Mouse (Mus musculus) bone marrow macrophage, adult 2 months (primary cell): ENCODE measurements around the gene Rbms2. TPM values are rescaled to one million over a fixed set of nuclear protein-coding genes. Genes with fewer than 3 reads are reported as not detected.
"Not testable (repeated sequence)": the region's sequence is repeated elsewhere in the genome, so short reads cannot be mapped to it uniquely, and the experiment has no call there.

Source experiments
- H3K27ac ChIP-seq: 2 replicates; pipeline ENCODE4 v1.5.1; 2012; ENCODE audit warnings: low read depth, low read length; ENCODE audit not compliant: insufficient read depth
- H3K4me1 ChIP-seq: 2 replicates; pipeline ENCODE4 v1.6.1; 2012; ENCODE audit warnings: low read length; ENCODE audit not compliant: control insufficient read depth, insufficient read depth
- H3K4me3 ChIP-seq: 2 replicates; pipeline ENCODE4 v1.5.1; 2012; ENCODE audit warnings: mild to moderate bottlenecking, low read length, moderate library complexity; ENCODE audit not compliant: insufficient read depth
- CTCF ChIP-seq: IDR thresholded peaks from 2 replicates; pipeline ENCODE4 v1.5.1; 2012; ENCODE audit warnings: low read depth, mild to moderate bottlenecking, low read length, moderate library complexity
- POLR2A ChIP-seq: IDR thresholded peaks from 2 replicates; pipeline ENCODE4 v1.6.1; 2012; ENCODE audit warnings: mild to moderate bottlenecking, low read depth, low read length, borderline replicate concordance
- polyA plus RNA-seq: library from polyadenylated mRNA; stranded (reverse); fragments of >200 nt; gene quantifications from 2 replicates; pipeline ENCODE4 v1.2.4, GENCODE M21; 2012; ENCODE audit not compliant: missing spikeins, insufficient read depth, insufficient read length

Rbms2 gene
- 39.4 and 39.8 TPM in 2 replicates for polyA plus RNA-seq

DNA sequence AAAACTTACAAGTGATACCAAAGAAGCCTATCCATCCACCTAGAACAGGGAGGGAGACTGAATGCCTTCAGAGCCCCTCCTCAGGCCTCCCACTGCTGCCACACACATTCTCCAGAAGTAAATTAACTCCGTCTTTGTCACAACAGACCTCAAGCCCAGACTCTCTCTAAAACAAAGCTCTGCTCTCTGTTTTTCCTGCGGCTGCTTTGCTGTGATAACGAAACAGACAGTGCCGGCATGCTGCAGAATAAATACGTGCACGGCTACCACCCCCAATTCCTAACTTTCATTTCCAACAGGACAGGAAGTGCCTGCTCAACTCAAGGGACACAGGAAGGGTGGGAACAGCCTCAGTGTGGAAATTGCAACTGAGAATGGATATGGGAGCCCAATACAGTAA is at the start of gene Rbms2:
TSS of gene Rbms2 (minus strand) at position 309 of the 400 bp plus-strand sequence.
- no peak for TF ChIP-seq CTCF
- TF ChIP-seq POLR2A, result no peak
- H3K27ac ChIP-seq, result no peak within 1 kb of the TSS
- no peaks in the 10 kb centered on the region for H3K4me1 ChIP-seq
- no peak within 1 kb of the TSS for H3K4me3 ChIP-seq

DNA sequence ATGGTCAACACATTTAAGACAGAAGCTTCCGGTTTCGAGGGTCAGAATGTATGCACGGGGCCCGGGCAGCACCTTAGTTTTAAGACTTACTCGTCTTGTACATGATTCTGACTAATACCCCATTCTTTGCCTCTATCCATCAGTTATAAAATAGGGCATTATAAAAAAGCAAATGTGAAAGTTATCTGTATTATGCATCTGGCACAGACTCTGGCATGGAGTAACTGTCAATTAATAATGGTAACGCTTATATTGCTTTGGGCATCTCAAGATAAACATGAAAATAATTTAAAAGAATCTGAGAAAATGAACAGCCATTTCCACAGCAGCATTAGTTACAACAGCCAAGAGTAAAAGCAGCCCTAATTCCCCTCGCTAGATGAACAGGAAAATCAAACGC is 47.9 kb upstream of the Rbms2 start:
- H3K4me3 ChIP-seq, result no peak overlapping the region
- TF ChIP-seq CTCF (no peak), POLR2A (no peak)
- peaks cover 19% of the 10 kb centered on the region for H3K4me1 ChIP-seq

DNA sequence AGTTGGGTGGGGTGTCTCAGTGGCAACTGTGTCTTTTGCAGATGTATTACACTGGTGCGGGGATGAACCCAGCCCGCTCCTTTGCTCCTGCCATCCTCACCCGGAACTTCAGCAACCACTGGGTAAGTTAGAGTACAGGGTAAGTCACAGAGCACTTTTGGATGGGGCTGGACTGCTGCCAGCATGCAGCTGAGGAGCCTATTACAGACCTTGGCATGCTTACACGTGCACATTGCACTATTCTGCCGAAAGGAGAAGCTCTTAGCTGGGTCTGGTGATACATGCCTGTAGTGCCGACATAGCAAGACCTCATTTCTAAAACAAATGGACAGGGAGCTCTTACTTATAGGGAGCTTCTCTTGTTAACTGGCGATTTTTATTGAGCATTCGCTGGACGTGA is 47.5 kb upstream of the Rbms2 start:
- TF ChIP-seq CTCF, result no peak
- no peak for TF ChIP-seq POLR2A
- no peak overlapping the region for H3K4me3 ChIP-seq
- no peak overlapping the region for H3K27ac ChIP-seq
- peaks cover 16% of the 10 kb centered on the region for H3K4me1 ChIP-seq

More for the DNA sequence above, 47.9 kb upstream of the Rbms2 start:
- H3K27ac ChIP-seq, result no peak overlapping the region

DNA sequence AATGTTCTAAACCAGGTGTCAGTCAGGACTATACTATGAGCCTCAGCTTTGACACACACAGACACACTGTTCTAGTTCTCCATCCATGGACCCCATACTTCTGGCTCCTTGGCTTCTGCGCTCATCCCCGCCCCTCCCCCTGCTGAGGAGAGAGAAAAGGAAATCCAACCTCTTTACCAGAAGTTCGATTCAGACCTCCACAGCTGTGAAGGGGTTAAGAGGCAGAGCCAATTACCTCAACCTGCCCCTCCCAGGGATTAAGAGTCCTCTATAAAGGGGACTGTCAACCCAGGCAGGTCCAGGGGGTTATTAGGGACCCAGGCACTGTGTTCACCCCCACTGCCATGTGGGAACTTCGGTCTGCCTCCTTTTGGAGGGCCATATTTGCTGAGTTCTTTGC is 45.4 kb upstream of the Rbms2 start, which contains the start of gene Mip:
TSS of gene Mip (plus strand) at position 301 of the 400 bp plus-strand sequence.
- no peak within 1 kb of the TSS for H3K27ac ChIP-seq
- H3K4me1 ChIP-seq, result peaks cover 12% of the 10 kb centered on the region
- H3K4me3 ChIP-seq, result no peak within 1 kb of the TSS
- TF ChIP-seq POLR2A (no peak), CTCF (no peak)

DNA sequence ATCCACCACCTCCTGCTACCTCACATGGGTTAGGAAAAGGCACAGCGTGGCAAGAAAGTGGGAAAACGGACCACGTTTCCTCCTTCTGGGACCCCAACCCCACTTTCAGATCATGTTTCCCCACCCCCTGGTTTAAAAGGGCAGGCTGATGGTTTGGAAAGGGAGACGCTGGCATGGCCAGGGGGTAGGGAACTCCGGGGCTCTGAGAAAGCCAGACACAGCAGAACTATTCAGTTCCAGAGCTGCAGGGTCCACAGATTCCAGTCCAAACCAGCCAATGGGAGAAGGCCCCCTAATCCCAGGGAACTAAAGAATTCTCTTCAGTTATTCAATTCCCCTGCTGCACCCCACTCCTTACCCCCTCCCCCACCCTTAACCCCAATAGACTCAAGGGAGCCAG is 45.0 kb upstream of the Rbms2 start:
- Histone ChIP-seq H3K27ac (no peak overlapping the region), H3K4me1 (peaks cover 12% of the 10 kb centered on the region), H3K4me3 (no peak overlapping the region)
- TF ChIP-seq POLR2A (no peak), CTCF (no peak)

DNA sequence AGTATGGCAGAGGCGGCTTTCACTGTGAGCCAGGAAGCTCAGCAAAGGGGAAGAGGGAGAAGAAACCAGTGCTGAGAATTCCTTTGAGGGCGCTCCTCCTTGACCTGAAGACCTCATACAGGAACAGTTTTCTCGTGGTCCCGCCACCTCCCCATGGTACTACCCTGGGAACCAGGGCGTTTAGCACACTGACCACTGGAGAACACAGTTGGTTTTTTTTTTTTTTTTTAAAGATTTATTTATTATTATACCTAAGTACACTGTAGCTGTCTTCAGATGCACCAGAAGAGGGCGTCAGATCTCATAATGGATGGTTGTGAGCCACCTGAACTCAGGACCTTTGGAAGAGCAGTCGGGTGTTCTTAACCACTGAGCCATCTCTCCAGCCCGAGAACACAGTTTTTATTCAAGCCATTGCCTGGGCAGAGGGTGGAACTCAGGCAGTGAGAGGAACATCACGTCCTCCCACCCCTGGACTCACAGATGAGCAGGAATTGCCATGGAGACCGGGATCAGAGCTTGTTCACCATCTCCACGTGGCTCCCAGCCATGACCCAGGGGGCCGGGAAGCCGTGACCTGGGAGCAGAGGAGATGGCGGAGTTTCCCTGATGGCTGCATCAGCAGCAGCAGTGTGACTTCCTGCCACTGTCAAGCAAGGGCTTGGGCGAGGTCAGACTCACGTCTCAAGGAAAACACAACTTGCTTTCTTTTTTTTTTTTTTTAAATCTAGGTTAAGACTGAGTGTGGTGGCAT is 41.6 kb upstream of the Rbms2 start:
- H3K27ac ChIP-seq, result no peak overlapping the region
- TF ChIP-seq POLR2A (no peak), CTCF (no peak)
- H3K4me3 ChIP-seq, result no peak overlapping the region
- H3K4me1 ChIP-seq, result no peaks in the 10 kb centered on the region

DNA sequence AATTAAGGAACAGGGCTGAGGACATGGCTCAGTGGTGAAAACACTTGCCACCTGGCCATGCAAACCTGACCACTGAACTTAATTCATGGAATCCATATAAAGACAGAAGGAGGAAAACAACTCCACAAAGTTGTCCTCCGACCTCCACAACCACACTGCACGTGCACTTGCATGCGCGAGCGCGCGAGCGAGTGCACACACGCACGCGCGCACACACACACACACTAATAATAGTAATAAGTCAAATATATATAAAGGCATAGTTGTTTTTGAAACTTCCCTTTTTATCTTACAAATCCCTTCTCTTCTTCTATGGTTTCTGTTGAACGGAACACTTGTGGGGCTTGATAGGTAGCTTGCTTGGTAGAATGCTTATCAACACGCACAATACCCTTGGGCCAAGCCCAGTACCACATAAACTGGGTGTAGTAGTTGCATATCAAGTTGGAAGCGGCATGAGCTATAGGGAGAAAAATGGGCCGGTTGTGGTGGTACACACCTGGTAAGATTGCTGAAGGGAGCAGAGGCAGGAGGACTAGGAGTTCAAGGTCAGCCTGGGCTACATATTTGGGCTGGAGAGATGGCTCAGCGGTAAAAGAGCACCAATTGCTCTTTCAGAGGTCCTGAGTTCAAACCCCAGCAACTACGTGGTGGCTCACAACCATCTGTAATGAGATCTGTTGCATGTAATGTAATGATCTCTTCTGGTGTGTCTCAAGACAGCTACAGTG is 38.5 kb upstream of the Rbms2 start:
- H3K27ac ChIP-seq, result no peak overlapping the region
- H3K4me1 ChIP-seq, result no peaks in the 10 kb centered on the region
- TF ChIP-seq POLR2A (no peak), CTCF (no peak)
- H3K4me3 ChIP-seq, result no peak overlapping the region

DNA sequence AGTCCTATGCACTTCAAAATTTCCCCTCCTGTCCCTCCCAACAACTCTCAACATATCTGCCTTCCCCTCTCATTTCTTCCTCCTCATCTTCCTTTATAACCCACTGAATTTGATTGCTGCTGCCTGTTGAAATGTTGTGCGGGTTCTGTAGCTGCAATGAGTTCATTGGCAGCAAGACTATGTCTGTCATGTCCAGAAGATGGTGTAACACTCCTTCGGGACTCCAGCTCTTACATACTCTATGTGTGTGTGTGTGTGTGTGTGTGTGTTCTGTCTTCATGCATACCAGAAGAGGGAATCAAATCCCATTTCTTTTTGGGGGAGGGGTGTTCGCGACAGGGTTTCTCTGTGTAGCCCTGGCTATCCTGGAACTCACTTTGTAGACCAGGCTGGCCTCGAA is 34.9 kb upstream of the Rbms2 start:
- TF ChIP-seq CTCF, result no peak
- TF ChIP-seq POLR2A, result no peak
- H3K4me1 ChIP-seq, result peaks cover 13% of the 10 kb centered on the region; the same call in 1 of the 2 replicates
- no peak overlapping the region for H3K4me3 ChIP-seq
- no peak overlapping the region for H3K27ac ChIP-seq

DNA sequence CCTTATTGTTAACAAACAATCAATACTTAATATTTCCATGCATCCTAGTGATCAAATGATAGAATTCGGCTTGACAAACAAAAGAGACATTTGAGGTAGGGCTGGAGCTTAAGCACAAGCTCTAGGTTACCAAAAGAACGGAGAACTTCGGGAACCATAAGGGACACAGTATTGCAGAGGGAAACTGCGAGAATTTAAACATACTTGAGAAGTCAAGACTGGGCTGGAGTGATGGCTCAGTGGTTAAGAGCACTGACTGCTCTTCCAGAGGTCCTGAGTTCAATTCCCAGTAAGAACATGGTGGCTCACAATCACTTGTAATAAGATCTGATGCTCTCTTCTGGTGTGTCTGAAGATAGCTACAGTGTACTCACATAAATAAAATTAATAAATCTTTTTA is 34.0 kb upstream of the Rbms2 start:
- peaks cover 13% of the 10 kb centered on the region; the same call in 1 of the 2 replicates for H3K4me1 ChIP-seq
- not testable (repeated sequence) for H3K4me3 ChIP-seq, H3K27ac ChIP-seq

DNA sequence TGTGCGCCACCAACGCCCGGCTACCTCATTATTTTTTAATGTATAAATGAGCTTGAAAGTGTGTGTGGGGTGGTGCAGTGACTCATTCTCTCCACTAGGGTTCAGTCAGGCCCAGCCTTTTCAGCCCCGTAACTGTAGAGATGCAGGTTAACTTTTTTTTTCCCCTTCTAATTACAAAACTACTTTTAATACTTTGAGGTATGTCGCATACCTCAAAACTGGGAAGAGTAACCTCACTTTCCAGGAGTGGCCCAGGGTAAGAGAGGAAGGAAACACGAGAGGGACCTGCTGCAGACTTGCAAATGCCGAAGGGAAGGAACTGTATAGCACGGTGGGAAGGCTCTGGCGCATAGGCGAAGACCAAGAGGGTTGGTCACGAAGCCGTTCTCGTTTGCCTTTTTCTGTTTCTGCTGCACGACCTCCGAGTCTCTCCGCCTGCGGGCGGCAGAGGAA is 32.8 kb upstream of the Rbms2 start:
- no peak overlapping the region for H3K27ac ChIP-seq
- H3K4me1 ChIP-seq, result peaks cover 13% of the 10 kb centered on the region; the same call in 1 of the 2 replicates
- no peak for TF ChIP-seq POLR2A
- peak; percentile 23 for TF ChIP-seq CTCF
- peak overlapping the region; percentile 56 for H3K4me3 ChIP-seq
